Mouse (Mus musculus): Measurements from ENCODE around the gene Rprd2. TPM values are rescaled to one million over a fixed set of nuclear protein-coding genes. Genes with fewer than 3 reads are reported as not detected.
A peak's percentile ranks its signal among the peaks of the same experiment; 100 is the strongest.

Rprd2 gene
- polyA plus RNA-seq (2015; fragmentation: Nextera tagmentation; extraction: Ambion mirVana) = 23.5 and 29.0 TPM in 2 replicates

DNA sequence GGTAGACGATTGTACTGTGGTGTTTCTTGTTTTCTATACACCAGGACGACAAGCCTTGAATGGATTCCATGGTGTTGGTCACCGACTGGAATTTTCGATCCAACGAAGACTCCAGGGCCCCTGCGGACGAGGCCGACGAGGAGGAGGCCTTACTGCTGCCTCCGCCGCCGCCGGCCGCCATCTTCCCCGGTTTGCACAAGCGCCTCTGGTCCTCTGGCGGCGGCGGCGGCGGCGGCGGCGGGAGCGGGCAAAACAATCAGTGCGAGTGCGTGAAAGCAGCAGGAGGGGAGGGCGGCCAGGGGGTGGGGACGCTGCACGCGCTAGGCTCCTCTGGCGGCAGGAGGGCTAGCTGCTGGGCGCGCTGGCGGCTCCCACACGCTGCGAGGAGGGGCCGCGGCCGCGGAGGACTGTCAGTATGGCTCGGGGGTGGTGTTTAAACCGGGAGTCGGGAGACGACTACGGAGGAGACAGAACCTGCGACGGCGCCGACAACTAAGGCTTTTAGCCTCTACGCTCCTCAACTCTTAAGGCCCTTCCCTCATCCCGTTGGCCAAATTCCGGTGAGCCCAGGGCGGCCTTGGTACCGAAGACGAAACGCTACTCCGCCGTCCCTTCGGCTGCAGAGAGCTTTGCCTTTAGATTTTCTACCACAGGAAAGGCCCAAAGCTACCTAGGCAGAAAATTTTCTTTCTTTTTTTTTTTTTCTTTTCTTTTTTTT lies at the start of gene Rprd2:
Gene Rprd2, minus strand, starts transcription at position 293 of the 718 bp plus-strand sequence.
- Histone ChIP-seq H3K4me3 (replicated peaks; ENCODE audit: low read length) (peak within 1 kb of the TSS; percentile 85), H3K4me1 (replicated peaks; ENCODE audit: control insufficient read depth, insufficient read depth, low read length) (peaks cover 23% of the 10 kb centered on the region), H3K9me3 (ENCODE audit: control insufficient read depth, low read length) (no peaks in the 10 kb centered on the region), H3K27ac (ENCODE audit: low read length) (peak within 1 kb of the TSS; percentile 100), H3K27me3 (replicated peaks; ENCODE audit: control insufficient read depth, insufficient read depth, low read length) (no peaks in the 10 kb centered on the region), H3K4me2 (ENCODE audit: low read length) (peak within 1 kb of the TSS; percentile 58), H3K36me3 (ENCODE audit: control insufficient read depth, insufficient read depth) (no peaks in the 10 kb centered on the region), H3K9ac (replicated peaks; ENCODE audit: low read depth, low read length) (peak within 1 kb of the TSS; percentile 97)
- WGBS = under 1% methylated on average over 58 of the region's 60 CpGs
- peak; percentile 58 for ATAC-seq

DNA sequence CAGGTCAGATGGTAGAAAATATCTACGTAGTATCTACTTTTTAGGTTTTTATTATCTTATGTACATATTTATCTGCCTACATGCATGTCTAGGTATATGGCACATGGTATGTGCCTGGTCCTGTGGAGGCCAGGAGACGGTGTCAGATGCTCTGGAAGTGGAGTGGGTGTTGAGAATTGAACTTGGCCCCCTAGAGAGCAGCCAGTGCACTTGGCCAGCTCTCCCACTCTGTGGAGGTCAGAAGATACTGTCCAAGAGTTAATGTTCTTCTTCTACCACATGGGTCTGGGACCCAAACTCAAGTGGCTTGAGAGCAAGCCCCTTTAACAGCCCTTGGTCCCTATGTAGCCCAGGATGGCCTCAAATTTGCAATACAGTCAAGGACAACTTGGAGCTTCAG lies 48.7 kb upstream of the Rprd2 start:
- no peak overlapping the region for H3K9ac ChIP-seq (replicated peaks; ENCODE audit: low read depth, low read length)
- H3K4me2 ChIP-seq (ENCODE audit: low read length) = no peak overlapping the region
- H3K9me3 ChIP-seq (ENCODE audit: control insufficient read depth, low read length) = no peaks in the 10 kb centered on the region
- H3K27ac ChIP-seq (ENCODE audit: low read length) = no peak overlapping the region
- H3K36me3 ChIP-seq (ENCODE audit: control insufficient read depth, insufficient read depth) = peaks cover 3% of the 10 kb centered on the region
- 95% methylated on average over 2 of the region's 2 CpGs for WGBS
- peaks cover 13% of the 10 kb centered on the region for H3K4me1 ChIP-seq (replicated peaks; ENCODE audit: control insufficient read depth, insufficient read depth, low read length)
- H3K4me3 ChIP-seq (replicated peaks; ENCODE audit: low read length) = no peak overlapping the region
- no peaks in the 10 kb centered on the region for H3K27me3 ChIP-seq (replicated peaks; ENCODE audit: control insufficient read depth, insufficient read depth, low read length)
- no peak for ATAC-seq

DNA sequence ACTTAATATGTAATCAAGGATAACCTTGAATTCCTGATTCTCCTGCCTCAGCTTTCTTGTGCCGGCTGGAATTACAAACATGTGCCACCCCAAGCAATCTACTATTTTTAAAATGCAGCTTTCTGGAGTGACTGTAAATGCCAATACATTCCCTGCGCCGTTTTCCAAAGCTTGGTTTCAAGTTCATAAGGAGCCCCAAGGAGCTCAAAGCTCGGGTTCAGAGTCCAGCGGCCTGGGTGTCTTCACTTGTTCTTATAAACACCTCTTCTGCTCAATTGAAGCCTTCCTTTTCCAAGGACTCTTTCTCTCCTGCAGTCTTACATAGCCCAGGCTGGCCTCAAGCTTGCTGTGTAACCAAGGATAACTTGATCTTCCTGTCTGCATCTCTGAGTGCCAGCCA lies 47.4 kb upstream of the Rprd2 start:
- Histone ChIP-seq H3K4me2 (ENCODE audit: low read length) (no peak overlapping the region), H3K4me3 (replicated peaks; ENCODE audit: low read length) (no peak overlapping the region), H3K27me3 (replicated peaks; ENCODE audit: control insufficient read depth, insufficient read depth, low read length) (no peaks in the 10 kb centered on the region), H3K36me3 (ENCODE audit: control insufficient read depth, insufficient read depth) (peaks cover 3% of the 10 kb centered on the region), H3K4me1 (replicated peaks; ENCODE audit: control insufficient read depth, insufficient read depth, low read length) (peaks cover 8% of the 10 kb centered on the region), H3K27ac (ENCODE audit: low read length) (no peak overlapping the region), H3K9ac (replicated peaks; ENCODE audit: low read depth, low read length) (no peak overlapping the region), H3K9me3 (ENCODE audit: control insufficient read depth, low read length) (no peaks in the 10 kb centered on the region)
- no peak for ATAC-seq
- WGBS = 88% methylated on average over 5 of the region's 5 CpGs

DNA sequence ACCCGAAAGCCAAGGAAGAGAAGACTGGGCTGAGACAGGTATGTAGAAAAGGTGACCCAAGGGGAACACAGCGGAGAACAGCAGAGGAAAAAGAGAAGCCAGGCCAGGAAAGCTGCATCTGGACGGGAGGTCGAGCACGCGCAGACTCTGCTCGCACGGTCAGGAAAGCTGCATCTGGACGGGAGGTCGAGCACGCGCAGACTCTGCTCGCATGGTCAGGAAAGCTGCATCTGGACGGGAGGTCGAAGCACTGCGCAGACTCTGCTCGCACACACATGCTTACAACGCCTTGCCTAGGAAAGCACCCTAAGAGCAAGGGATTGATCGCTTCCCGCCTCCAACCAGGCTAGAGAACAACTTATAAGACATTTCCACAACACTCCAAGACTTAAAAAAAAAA lies 46.9 kb upstream of the Rprd2 start:
- Histone ChIP-seq H3K9ac (replicated peaks; ENCODE audit: low read depth, low read length) (no peak overlapping the region), H3K27me3 (replicated peaks; ENCODE audit: control insufficient read depth, insufficient read depth, low read length) (no peaks in the 10 kb centered on the region), H3K4me3 (replicated peaks; ENCODE audit: low read length) (no peak overlapping the region), H3K27ac (ENCODE audit: low read length) (no peak overlapping the region), H3K36me3 (ENCODE audit: control insufficient read depth, insufficient read depth) (peaks cover 3% of the 10 kb centered on the region), H3K4me1 (replicated peaks; ENCODE audit: control insufficient read depth, insufficient read depth, low read length) (peaks cover 4% of the 10 kb centered on the region), H3K9me3 (ENCODE audit: control insufficient read depth, low read length) (no peaks in the 10 kb centered on the region), H3K4me2 (ENCODE audit: low read length) (no peak overlapping the region)
- WGBS = 96% methylated on average over 20 of the region's 20 CpGs
- no peak for ATAC-seq

DNA sequence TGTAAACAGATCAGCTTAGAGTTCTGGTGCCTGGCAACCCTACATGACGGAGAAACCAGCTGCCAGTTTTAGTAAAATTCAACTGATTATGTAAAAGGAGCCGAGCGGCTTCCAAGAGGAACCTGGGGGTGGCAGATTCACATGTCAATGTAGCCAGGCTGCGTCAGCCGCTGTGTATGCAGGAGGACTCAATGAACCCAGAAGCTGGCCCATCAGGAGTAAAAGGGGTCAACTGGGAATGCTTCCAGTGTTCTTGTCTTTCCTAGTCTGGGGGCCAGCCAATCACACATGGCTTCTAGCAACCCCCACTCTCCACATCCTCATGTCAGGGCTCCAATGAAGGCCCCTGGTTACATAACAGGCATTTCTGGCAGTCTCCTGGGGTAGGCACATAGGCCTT lies 46.4 kb upstream of the Rprd2 start:
- Histone ChIP-seq H3K4me3 (replicated peaks; ENCODE audit: low read length) (no peak overlapping the region), H3K36me3 (ENCODE audit: control insufficient read depth, insufficient read depth) (peaks cover 3% of the 10 kb centered on the region), H3K4me1 (replicated peaks; ENCODE audit: control insufficient read depth, insufficient read depth, low read length) (no peaks in the 10 kb centered on the region), H3K4me2 (ENCODE audit: low read length) (no peak overlapping the region), H3K27ac (ENCODE audit: low read length) (no peak overlapping the region), H3K27me3 (replicated peaks; ENCODE audit: control insufficient read depth, insufficient read depth, low read length) (no peaks in the 10 kb centered on the region), H3K9ac (replicated peaks; ENCODE audit: low read depth, low read length) (no peak overlapping the region), H3K9me3 (ENCODE audit: control insufficient read depth, low read length) (no peaks in the 10 kb centered on the region)
- no peak for ATAC-seq
- WGBS = 90% methylated on average over 5 of the region's 5 CpGs

DNA sequence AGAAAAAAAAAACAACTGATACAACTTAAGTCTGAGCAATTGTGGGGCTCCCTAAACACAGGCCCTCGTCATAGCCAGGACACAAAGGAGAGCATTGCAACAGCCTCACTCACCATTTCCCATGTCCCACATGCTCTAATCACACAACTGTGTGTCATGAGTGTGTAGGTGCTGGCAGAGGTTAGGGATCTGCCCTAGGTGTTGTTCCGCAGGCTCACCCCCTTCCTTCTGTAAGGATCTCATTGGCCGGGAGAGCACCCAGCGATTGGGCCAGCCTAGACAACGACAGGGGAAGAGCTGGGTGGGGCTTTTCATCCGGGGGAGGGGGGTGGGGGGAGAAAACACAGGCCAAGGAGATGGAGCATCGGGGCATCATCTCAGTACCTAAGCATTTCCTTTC lies 44.9 kb upstream of the Rprd2 start:
- H3K4me2 ChIP-seq (ENCODE audit: low read length) = no peak overlapping the region
- H3K9me3 ChIP-seq (ENCODE audit: control insufficient read depth, low read length) = no peaks in the 10 kb centered on the region
- H3K4me1 ChIP-seq (replicated peaks; ENCODE audit: control insufficient read depth, insufficient read depth, low read length) = no peaks in the 10 kb centered on the region
- 76% methylated on average over 7 of the region's 7 CpGs for WGBS
- H3K36me3 ChIP-seq (ENCODE audit: control insufficient read depth, insufficient read depth) = peaks cover 3% of the 10 kb centered on the region; the same call in 1 of the 2 replicates
- H3K27me3 ChIP-seq (replicated peaks; ENCODE audit: control insufficient read depth, insufficient read depth, low read length) = no peaks in the 10 kb centered on the region
- H3K27ac ChIP-seq (ENCODE audit: low read length) = no peak overlapping the region
- H3K9ac ChIP-seq (replicated peaks; ENCODE audit: low read depth, low read length) = no peak overlapping the region
- no peak for ATAC-seq
- no peak overlapping the region for H3K4me3 ChIP-seq (replicated peaks; ENCODE audit: low read length)

DNA sequence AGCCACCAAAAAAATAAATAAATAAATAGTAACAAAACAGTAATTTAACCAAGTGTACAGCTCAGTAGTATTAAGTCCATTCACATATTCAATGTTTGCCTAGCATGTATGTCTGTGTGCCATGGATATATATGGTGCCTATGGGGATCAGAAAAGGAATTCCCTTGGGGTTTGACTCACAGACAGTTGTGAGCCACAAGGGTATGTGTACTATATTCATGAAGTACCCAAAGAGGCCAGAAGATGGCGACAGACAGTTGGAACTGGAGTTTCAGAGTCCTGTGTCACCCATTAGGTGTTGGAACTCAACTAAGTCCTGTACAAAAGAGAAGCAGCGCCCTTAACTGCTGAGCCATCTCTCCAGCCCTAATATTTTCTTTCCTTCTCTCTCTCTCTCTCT lies 43.1 kb upstream of the Rprd2 start:
- ATAC-seq = peak; percentile 49
- H3K27me3 ChIP-seq (replicated peaks; ENCODE audit: control insufficient read depth, insufficient read depth, low read length) = no peaks in the 10 kb centered on the region
- H3K36me3 ChIP-seq (ENCODE audit: control insufficient read depth, insufficient read depth) = peaks cover 3% of the 10 kb centered on the region; the same call in 1 of the 2 replicates
- H3K4me3 ChIP-seq (replicated peaks; ENCODE audit: low read length) = no peak overlapping the region
- H3K9me3 ChIP-seq (ENCODE audit: control insufficient read depth, low read length) = no peaks in the 10 kb centered on the region
- H3K4me1 ChIP-seq (replicated peaks; ENCODE audit: control insufficient read depth, insufficient read depth, low read length) = no peaks in the 10 kb centered on the region
- H3K9ac ChIP-seq (replicated peaks; ENCODE audit: low read depth, low read length) = no peak overlapping the region
- no peak overlapping the region for H3K4me2 ChIP-seq (ENCODE audit: low read length)
- WGBS = 32% methylated on average over 2 of the region's 2 CpGs
- no peak overlapping the region for H3K27ac ChIP-seq (ENCODE audit: low read length)

DNA sequence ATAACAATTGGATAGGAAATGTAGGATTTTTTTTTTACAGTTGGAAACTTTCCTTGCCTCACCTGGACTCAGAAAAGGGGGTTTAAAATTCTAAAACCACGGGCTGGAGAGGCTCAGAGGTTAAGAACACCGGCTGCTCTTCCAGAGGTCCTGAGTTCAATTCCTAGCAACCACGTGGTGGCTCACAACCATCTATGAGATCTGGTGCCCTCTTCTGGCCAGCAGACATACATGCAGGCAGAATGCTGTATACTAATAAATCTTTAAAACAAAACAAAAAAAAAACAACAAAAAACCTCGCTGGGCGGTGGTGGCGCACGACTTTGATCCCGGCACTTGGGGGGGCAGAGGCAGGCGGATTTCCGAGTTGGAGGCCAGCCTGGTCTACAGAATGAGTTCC lies 42.6 kb upstream of the Rprd2 start:
- no peak overlapping the region for H3K4me2 ChIP-seq (ENCODE audit: low read length)
- peaks cover 1% of the 10 kb centered on the region for H3K4me1 ChIP-seq (replicated peaks; ENCODE audit: control insufficient read depth, insufficient read depth, low read length)
- peaks cover 3% of the 10 kb centered on the region; the same call in 1 of the 2 replicates for H3K36me3 ChIP-seq (ENCODE audit: control insufficient read depth, insufficient read depth)
- H3K27me3 ChIP-seq (replicated peaks; ENCODE audit: control insufficient read depth, insufficient read depth, low read length) = no peaks in the 10 kb centered on the region
- no peak for ATAC-seq
- H3K9me3 ChIP-seq (ENCODE audit: control insufficient read depth, low read length) = no peaks in the 10 kb centered on the region
- no peak overlapping the region for H3K9ac ChIP-seq (replicated peaks; ENCODE audit: low read depth, low read length)
- H3K4me3 ChIP-seq (replicated peaks; ENCODE audit: low read length) = no peak overlapping the region
- H3K27ac ChIP-seq (ENCODE audit: low read length) = no peak overlapping the region
- 82% methylated on average over 10 of the region's 10 CpGs for WGBS

DNA sequence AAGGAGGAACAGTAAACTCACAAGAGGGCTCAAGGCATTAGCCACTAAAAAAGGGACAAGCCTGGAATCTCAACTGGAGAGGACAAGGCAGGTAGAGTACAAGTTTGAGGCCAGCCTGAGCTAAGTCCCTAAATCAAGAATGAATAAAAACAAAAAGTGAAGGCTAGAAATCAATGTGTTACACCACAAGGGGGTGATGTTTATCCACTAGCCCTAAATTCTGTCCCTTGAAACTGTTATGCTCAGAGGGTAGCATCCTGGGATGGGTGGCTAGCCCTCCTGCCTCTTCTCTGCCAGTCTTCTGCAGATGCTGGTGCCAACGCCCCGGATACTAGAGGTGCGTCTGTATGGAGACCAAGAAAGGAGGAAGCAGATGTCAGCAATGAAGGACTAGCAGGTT lies 41.7 kb upstream of the Rprd2 start:
- Histone ChIP-seq H3K9me3 (ENCODE audit: control insufficient read depth, low read length) (no peaks in the 10 kb centered on the region), H3K4me3 (replicated peaks; ENCODE audit: low read length) (no peak overlapping the region), H3K4me2 (ENCODE audit: low read length) (no peak overlapping the region), H3K36me3 (ENCODE audit: control insufficient read depth, insufficient read depth) (peaks cover 3% of the 10 kb centered on the region; the same call in 1 of the 2 replicates), H3K27me3 (replicated peaks; ENCODE audit: control insufficient read depth, insufficient read depth, low read length) (no peaks in the 10 kb centered on the region), H3K27ac (ENCODE audit: low read length) (no peak overlapping the region), H3K9ac (replicated peaks; ENCODE audit: low read depth, low read length) (no peak overlapping the region), H3K4me1 (replicated peaks; ENCODE audit: control insufficient read depth, insufficient read depth, low read length) (peaks cover 3% of the 10 kb centered on the region)
- WGBS = 82% methylated on average over 3 of the region's 3 CpGs
- ATAC-seq = no peak
